Mouse (Mus musculus) limb, embryonic 15.5 days (tissue): ENCODE measurements around the gene Zmynd8. TPM values are rescaled to one million over a fixed set of nuclear protein-coding genes. Genes with fewer than 3 reads are reported as not detected.

Experiments used
- ATAC-seq: fragments of 200-750 bp; cut with Nextera tagmentation; 2 replicates; pipeline ENCODE4 v1.8.0; 2017; ENCODE audit warnings: low read depth, moderate TSS enrichment; ENCODE audit not compliant: insufficient number of reproducible peaks, low FRiP score, low TSS enrichment
- H3K27ac ChIP-seq: fragments of 300-500 bp; sonication (generic); 2 replicates; pipeline ENCODE4 v1.5.1; 2015; ENCODE audit warnings: moderate library complexity, mild to moderate bottlenecking, inconsistent platforms
- H3K27me3 ChIP-seq: fragments of 300-500 bp; sonication (generic); 2 replicates; pipeline ENCODE4 v1.6.1; 2015; ENCODE audit warnings: inconsistent platforms
- H3K36me3 ChIP-seq: fragments of 300-500 bp; sonication (generic); 2 replicates; pipeline ENCODE4 v1.6.1; 2015; ENCODE audit warnings: inconsistent platforms
- H3K4me1 ChIP-seq: fragments of 300-500 bp; sonication (generic); 2 replicates; pipeline ENCODE4 v1.6.1; 2015; ENCODE audit warnings: inconsistent platforms
- H3K4me2 ChIP-seq: fragments of 300-500 bp; sonication (generic); 2 replicates; pipeline ENCODE4 v1.6.1; 2015; ENCODE audit warnings: mild to moderate bottlenecking, inconsistent platforms
- H3K4me3 ChIP-seq: fragments of 300-500 bp; sonication (generic); 2 replicates; pipeline ENCODE4 v1.5.1; 2015; ENCODE audit warnings: mild to moderate bottlenecking, inconsistent platforms
- H3K9ac ChIP-seq: fragments of 300-500 bp; sonication (generic); 2 replicates; pipeline ENCODE4 v1.6.1; 2015; ENCODE audit warnings: inconsistent platforms
- H3K9me3 ChIP-seq: fragments of 300-500 bp; sonication (generic); 2 replicates; pipeline ENCODE4 v1.6.1; 2016; ENCODE audit warnings: inconsistent platforms
- WGBS: fragments of 180-500 bp; shearing (Covaris S2); methylation state at CpG from one replicate; pipeline ENCODE4 v1.1.7; 2015; 5-methylcytosine and 5-hydroxymethylcytosine counted together
- polyA plus RNA-seq: library from polyadenylated mRNA; unstranded; fragments of >200 nt; fragmentation: Nextera tagmentation; extraction: Ambion mirVana; gene quantifications from 2 replicates; pipeline ENCODE4 v1.2.1, GENCODE M21; 2015

Gene Zmynd8
- polyA plus RNA-seq, 1 experiment from 2014 or later, result 52.2 TPM

- H3K4me2 ChIP-seq, result no peak overlapping the region
- H3K9ac ChIP-seq, result no peak overlapping the region
- no peak overlapping the region for H3K27ac ChIP-seq
- no peak for ATAC-seq
- H3K9me3 ChIP-seq, result no peaks in the 10 kb centered on the region
- 59% methylated on average over 13 of the region's 13 CpGs for WGBS
- H3K4me3 ChIP-seq, result no peak overlapping the region
- H3K36me3 ChIP-seq, result no peaks in the 10 kb centered on the region
- peaks cover 5% of the 10 kb centered on the region; the same call in 1 of the 2 replicates for H3K4me1 ChIP-seq
- no peaks in the 10 kb centered on the region for H3K27me3 ChIP-seq
Observed at GRCm38 (mm10) chr2:165922047-165922728, 23.4 kb upstream of the Zmynd8 start.

- Histone ChIP-seq H3K27me3 (no peaks in the 10 kb centered on the region), H3K4me2 (no peak overlapping the region), H3K36me3 (no peaks in the 10 kb centered on the region), H3K9me3 (no peaks in the 10 kb centered on the region), H3K4me1 (peaks cover 14% of the 10 kb centered on the region), H3K27ac (peak overlapping the region; percentile 68), H3K9ac (no peak overlapping the region), H3K4me3 (no peak overlapping the region)
- peak; percentile 68; the same call in 1 of the 2 replicates for ATAC-seq
- WGBS, result 15% methylated on average over 11 of the region's 11 CpGs
Observed at GRCm38 (mm10) chr2:165914298-165914697, 15.5 kb upstream of the Zmynd8 start.

DNA sequence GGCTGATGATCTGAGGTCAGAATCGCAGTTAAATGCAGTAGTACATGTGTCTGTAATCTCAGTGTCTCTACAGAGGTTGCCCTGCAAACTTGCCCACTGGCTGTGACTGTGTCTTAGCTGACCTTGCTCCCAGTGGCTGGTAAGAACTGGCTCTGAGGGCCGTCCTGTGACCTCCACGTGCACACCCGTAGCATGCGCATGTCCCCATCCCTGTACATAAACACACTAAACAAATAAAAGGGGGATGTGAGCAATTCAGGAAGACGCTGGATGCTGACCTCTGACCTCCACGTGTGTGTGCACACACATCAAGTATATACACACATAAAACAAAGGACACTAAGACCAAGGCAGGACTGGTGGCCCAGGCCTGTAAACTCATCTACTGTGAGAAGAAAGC is 14.3 kb upstream of the Zmynd8 start:
- H3K9ac ChIP-seq, result no peak overlapping the region
- no peak overlapping the region for H3K4me3 ChIP-seq
- WGBS, result 70% methylated on average over 7 of the region's 7 CpGs
- no peak overlapping the region for H3K27ac ChIP-seq
- H3K4me2 ChIP-seq, result no peak overlapping the region
- peaks cover 13% of the 10 kb centered on the region for H3K4me1 ChIP-seq
- ATAC-seq, result no peak
- no peaks in the 10 kb centered on the region for H3K9me3 ChIP-seq
- no peaks in the 10 kb centered on the region for H3K36me3 ChIP-seq
- no peaks in the 10 kb centered on the region for H3K27me3 ChIP-seq

GRCm38 (mm10) chr2:165909731-165910130 is 10.9 kb upstream of the Zmynd8 start:
- Histone ChIP-seq H3K4me2 (no peak overlapping the region), H3K9me3 (no peaks in the 10 kb centered on the region), H3K4me1 (peaks cover 23% of the 10 kb centered on the region), H3K36me3 (no peaks in the 10 kb centered on the region), H3K27me3 (no peaks in the 10 kb centered on the region), H3K27ac (peak overlapping the region; percentile 43; the same call in 1 of the 2 replicates), H3K9ac (no peak overlapping the region), H3K4me3 (no peak overlapping the region)
- ATAC-seq, result no peak

DNA sequence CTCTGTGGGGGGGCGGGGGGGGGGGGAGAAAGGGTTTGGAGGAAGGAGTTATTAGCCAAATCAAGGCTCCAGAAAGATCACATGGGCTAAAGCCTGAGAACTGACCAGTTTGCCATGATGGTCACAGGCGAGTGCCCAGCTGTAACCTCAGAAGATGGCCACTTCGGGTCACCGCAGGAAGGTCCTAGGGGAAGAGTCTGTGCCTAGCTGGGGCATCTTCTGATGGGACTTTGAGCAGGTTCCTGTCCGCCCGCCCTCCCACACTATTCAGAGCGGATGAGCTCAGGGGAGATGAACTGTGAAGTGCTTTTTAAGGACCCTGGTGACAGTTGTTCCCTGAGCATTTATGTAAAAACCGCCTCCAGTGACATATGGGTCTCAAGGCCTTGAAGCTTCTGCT is 8.4 kb upstream of the Zmynd8 start:
- Histone ChIP-seq H3K9ac (no peak overlapping the region), H3K4me1 (peaks cover 10% of the 10 kb centered on the region), H3K27me3 (no peaks in the 10 kb centered on the region), H3K4me2 (no peak overlapping the region), H3K9me3 (no peaks in the 10 kb centered on the region), H3K27ac (no peak overlapping the region), H3K4me3 (no peak overlapping the region), H3K36me3 (no peaks in the 10 kb centered on the region)
- ATAC-seq, result no peak
- 65% methylated on average over 7 of the region's 8 CpGs for WGBS

GRCm38 (mm10) chr2:165906332-165906945 is 7.6 kb upstream of the Zmynd8 start:
- peak overlapping the region; percentile 57 for H3K27ac ChIP-seq
- WGBS, result 23% methylated on average over 15 of the region's 15 CpGs

GRCm38 (mm10) chr2:165901127-165901384 is 2.2 kb upstream of the Zmynd8 start:
- peaks cover 30% of the 10 kb centered on the region for H3K4me1 ChIP-seq
- no peak overlapping the region for H3K4me3 ChIP-seq
- no peaks in the 10 kb centered on the region for H3K36me3 ChIP-seq
- no peak for ATAC-seq
- no peaks in the 10 kb centered on the region for H3K27me3 ChIP-seq
- WGBS, result 28% methylated on average over 3 of the region's 3 CpGs
- H3K4me2 ChIP-seq, result no peak overlapping the region
- no peaks in the 10 kb centered on the region for H3K9me3 ChIP-seq
- H3K27ac ChIP-seq, result peak overlapping the region; percentile 83
- no peak overlapping the region for H3K9ac ChIP-seq

More at GRCm38 (mm10) chr2:165906332-165906945, 7.6 kb upstream of the Zmynd8 start:
- Histone ChIP-seq H3K4me1 (peaks cover 10% of the 10 kb centered on the region), H3K9ac (no peak overlapping the region), H3K4me2 (no peak overlapping the region), H3K4me3 (no peak overlapping the region), H3K36me3 (no peaks in the 10 kb centered on the region), H3K27me3 (no peaks in the 10 kb centered on the region), H3K9me3 (no peaks in the 10 kb centered on the region)
- 0 out of 2 replicates have a peak, but pooled peaks have one; percentile 22 for ATAC-seq

DNA sequence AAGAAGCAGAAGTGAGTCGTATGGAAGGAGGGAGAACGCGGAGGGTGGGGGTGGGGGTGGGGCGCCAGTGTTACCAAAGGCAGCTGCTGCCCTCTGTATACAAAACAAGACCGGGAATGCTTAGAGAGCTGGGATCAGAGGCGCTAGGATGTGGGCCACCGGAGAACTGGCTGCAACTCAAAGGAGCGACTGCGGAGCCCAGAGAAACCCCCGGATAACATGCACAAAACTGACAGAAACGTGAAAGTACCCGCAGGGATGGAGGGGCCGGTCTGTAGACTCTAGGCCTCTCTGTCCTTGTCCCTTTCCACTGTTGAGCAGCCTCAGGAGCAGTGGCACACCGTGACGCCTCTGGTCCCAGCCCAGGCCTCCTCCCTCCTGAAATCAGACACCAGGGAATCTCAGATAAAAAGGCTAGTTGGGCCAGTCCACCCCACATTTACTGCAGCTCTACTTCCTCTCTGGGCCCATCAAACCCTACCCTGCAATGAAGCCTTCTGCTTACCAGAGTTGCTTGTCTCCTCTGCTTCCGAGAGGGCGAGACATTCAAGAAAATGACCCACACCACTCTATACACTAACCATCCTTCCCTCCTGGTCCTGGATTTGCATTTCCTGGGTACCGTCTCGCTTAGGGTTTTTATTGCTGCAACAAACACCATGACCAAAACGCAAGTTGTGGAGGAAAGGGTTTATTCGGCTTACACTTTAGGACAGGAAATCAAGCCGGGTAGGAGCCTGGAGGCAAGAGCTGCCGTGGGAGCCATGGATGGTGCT is 1.7 kb upstream of the Zmynd8 start:
- Histone ChIP-seq H3K27ac (peak overlapping the region; percentile 83), H3K9me3 (no peaks in the 10 kb centered on the region), H3K27me3 (no peaks in the 10 kb centered on the region), H3K4me2 (peak overlapping the region; percentile 12; the same call in 1 of the 2 replicates), H3K36me3 (no peaks in the 10 kb centered on the region), H3K4me3 (no peak overlapping the region), H3K9ac (no peak overlapping the region), H3K4me1 (peaks cover 33% of the 10 kb centered on the region)
- WGBS, result 8% methylated on average over 23 of the region's 23 CpGs
- no peak for ATAC-seq

DNA sequence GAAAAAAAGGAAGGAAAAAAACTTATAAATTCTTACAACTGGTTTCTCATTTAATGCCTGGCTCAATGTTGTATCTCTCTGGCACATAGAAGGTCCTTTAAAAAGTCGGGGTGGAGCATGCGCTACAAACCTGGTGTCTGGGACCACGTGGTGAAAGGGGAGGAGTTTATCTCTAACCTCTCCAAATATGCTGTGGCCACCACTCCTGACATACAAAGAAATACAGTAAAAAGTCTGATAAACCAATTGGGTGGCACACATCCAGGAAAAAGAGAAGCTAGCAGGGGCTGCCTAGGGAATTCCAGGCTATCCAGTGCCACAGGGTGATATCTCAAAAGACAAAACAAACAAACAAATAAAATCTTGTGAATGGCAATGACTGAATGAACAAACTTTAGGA is 1.1 kb upstream of the Zmynd8 start:
- Histone ChIP-seq H3K27me3 (no peaks in the 10 kb centered on the region), H3K9ac (no peak overlapping the region), H3K4me1 (peaks cover 35% of the 10 kb centered on the region), H3K27ac (peak overlapping the region; percentile 83), H3K9me3 (no peaks in the 10 kb centered on the region), H3K4me3 (no peak overlapping the region), H3K36me3 (no peaks in the 10 kb centered on the region), H3K4me2 (peak overlapping the region; percentile 12; the same call in 1 of the 2 replicates)
- ATAC-seq, result no peak
- WGBS, result 13% methylated on average over 3 of the region's 3 CpGs

GRCm38 (mm10) chr2:165899474-165899873 is 658 bp upstream of the Zmynd8 start:
- Histone ChIP-seq H3K4me2 (no peak overlapping the region), H3K9ac (no peak overlapping the region), H3K4me1 (peaks cover 35% of the 10 kb centered on the region), H3K27ac (peak overlapping the region; percentile 83; the same call in 1 of the 2 replicates), H3K4me3 (no peak overlapping the region), H3K36me3 (no peaks in the 10 kb centered on the region), H3K27me3 (no peaks in the 10 kb centered on the region), H3K9me3 (no peaks in the 10 kb centered on the region)
- no peak for ATAC-seq
- 49% methylated on average over 6 of the region's 6 CpGs for WGBS

- H3K36me3 ChIP-seq, result no peaks in the 10 kb centered on the region
- WGBS, result 75% methylated on average over 13 of the region's 13 CpGs
- no peak overlapping the region for H3K4me2 ChIP-seq
- no peaks in the 10 kb centered on the region for H3K27me3 ChIP-seq
- no peak for ATAC-seq
- H3K9ac ChIP-seq, result no peak overlapping the region
- no peaks in the 10 kb centered on the region for H3K9me3 ChIP-seq
- no peak overlapping the region for H3K27ac ChIP-seq
- no peak overlapping the region for H3K4me3 ChIP-seq
- peaks cover 35% of the 10 kb centered on the region for H3K4me1 ChIP-seq
Observed at GRCm38 (mm10) chr2:165896171-165896570, 2.6 kb downstream of the Zmynd8 start.

- Histone ChIP-seq H3K4me3 (no peak overlapping the region), H3K9me3 (no peaks in the 10 kb centered on the region), H3K9ac (no peak overlapping the region), H3K27me3 (no peaks in the 10 kb centered on the region), H3K36me3 (no peaks in the 10 kb centered on the region), H3K27ac (no peak overlapping the region), H3K4me2 (no peak overlapping the region), H3K4me1 (peaks cover 31% of the 10 kb centered on the region)
- no peak for ATAC-seq
- WGBS, result 81% methylated on average over 4 of the region's 4 CpGs
Observed at GRCm38 (mm10) chr2:165895687-165896086, 3.1 kb downstream of the Zmynd8 start.
